Mouse (Mus musculus): ENCODE results near the gene Uhrf1bp1l. TPM values are rescaled to one million over a fixed set of nuclear protein-coding genes. Genes with fewer than 3 reads are reported as not detected.

Uhrf1bp1l gene
- total RNA-seq, 2 experiments from 2014 or later = 31.8 to 62.9 TPM

DNA sequence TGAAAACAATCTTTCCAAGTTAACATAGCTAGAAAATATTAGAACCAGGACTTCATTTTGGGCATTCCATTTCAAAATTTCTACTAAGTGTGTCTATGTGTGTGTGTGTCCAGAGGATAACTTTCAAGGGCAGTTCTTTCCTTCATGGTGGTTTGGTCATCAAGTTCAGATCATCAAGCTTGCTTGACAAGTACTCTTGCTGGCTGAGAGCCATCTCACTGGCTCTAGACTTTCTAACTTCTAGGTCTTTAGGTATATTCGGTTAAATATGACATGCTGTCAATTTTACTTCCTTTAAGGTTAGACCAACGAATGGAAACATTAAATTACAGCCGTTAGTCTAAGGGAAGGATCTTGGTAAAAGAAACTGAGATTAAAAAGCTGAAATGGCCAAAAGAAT, 450 bp upstream of the Uhrf1bp1l start:
- ATAC-seq (replicated peaks; ENCODE audit: poor library complexity) = no peak

DNA sequence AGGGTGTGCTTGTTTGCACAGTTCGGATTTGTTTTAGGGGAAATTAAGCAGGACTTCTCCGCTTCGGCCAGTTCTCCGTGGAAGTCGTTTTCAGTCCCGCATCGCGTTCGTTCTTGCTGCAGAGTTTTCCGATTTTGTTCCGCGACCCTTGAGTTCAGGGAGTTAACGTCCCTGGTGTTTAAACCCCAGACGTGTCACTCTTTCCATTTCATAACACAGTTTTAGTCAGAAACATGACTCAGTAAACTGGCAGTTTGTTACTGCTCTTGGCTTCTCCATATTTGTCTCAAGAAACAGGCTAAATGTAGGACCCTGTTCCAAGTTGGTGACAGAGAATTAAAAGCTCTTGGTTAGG, 852 bp downstream of the Uhrf1bp1l start:
- peak; percentile 32 for ATAC-seq (replicated peaks; ENCODE audit: poor library complexity)

DNA sequence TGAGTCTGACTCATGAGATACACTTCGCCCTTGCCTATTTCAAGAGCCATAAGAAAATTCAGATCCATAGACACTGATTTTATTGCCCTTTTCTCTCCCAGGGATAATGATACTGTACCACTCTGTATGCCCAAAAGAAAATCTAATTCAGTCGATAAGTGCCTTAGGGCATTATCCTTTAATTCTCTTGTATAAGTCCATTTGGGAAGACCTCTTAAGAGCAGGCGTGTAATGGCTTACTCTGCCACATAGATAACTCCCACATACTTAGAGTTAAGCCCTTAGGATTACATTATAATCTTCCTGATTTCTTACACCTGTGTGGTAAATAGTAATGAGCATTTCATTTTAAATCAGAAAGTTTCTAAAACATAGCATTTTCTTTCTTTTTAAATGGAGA, 1.8 kb downstream of the Uhrf1bp1l start:
- no peak for ATAC-seq (replicated peaks; ENCODE audit: poor library complexity)

DNA sequence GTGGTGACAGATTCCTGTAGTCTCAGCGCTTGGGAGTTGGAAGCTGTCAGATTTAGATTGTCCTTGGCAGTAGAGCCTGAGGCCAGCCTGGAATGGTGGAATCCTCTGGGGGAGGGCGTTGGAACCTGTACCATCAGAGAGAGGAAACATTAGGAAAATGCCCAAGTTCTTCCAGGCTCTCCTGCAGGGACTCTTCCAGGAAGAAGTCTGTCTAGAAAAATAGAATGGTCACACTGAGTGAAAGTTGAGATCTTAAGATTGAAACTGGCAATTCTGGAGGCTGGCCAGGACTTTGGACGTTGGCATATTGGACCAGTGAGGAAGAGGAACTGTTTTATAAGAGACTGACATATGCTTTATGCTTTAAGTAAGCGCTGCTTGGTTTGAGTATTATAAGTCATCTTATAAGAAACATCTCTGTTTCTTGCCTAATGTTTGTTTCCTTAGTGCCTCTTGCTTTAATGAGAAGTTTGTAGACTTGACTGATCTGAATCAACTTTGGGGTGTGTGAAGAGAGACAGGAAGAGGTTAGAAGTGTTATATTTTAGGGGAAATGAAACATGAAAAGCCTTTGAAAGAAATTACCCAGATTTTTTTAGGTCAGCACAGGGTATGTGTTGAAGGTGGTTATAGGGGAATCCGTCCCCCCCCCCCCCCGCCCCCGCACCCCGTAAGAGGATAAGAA, 2.6 kb downstream of the Uhrf1bp1l start:
- peak; percentile 7; the same call in 1 of the 2 replicates for ATAC-seq (replicated peaks; ENCODE audit: poor library complexity)

DNA sequence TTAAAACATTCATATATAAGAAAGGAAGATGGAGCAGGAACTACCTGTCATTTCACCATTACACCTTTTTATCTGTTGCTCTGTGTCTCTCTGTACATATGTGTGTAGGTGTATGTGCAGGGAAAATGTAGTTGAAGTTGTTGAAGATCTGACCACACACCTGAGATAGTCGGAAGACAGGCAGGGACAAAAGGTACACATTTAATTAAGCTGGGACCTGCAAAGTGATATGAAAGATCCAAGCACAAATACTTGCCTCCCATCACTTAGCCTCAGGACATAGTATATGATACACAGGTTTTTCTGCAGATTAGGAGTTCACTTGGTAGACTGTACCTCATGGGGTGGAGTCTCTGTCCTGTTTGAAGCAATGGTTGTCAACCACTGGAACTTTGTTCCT, 3.1 kb downstream of the Uhrf1bp1l start:
- ATAC-seq (replicated peaks; ENCODE audit: poor library complexity) = no peak

DNA sequence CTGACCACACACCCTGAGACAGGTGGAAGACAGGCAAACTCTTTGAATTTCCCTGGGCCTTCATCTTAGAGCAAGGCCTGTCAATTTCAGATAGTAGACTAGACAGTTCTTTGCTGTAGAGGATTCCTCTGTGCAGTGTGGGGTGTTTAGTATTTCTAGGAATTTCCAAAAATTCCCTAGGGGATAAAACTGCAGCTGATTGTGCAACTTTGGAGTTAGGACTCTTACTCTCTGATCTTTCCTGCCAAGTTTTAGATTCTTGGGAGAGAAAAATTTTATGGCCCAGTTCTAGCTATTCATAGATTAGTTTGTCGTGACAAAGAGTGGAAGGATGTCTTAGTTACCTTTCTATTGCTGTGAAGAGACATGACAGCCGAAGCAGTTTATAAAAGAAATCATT, 3.8 kb downstream of the Uhrf1bp1l start:
- ATAC-seq (replicated peaks; ENCODE audit: poor library complexity) = no peak

DNA sequence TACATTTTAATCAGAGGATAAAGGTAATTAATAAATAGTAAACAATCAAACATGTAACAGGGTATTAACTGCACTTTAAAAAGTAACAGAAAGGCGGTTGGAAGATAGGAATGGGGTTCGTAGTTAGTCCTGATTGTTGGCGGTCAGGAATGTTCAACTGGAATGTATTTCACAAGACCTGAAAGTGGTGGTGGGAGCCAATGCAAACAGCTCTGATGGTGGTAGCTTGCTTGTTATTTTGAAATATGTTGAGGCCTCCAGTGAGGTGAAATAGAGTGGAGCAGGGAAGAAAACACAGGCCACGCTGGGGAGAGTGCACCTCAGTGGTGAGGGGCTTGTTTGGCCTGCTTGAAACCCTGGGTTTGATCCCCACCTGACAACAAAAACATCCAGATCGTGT, 6.3 kb downstream of the Uhrf1bp1l start:
- no peak for ATAC-seq (replicated peaks; ENCODE audit: poor library complexity)

DNA sequence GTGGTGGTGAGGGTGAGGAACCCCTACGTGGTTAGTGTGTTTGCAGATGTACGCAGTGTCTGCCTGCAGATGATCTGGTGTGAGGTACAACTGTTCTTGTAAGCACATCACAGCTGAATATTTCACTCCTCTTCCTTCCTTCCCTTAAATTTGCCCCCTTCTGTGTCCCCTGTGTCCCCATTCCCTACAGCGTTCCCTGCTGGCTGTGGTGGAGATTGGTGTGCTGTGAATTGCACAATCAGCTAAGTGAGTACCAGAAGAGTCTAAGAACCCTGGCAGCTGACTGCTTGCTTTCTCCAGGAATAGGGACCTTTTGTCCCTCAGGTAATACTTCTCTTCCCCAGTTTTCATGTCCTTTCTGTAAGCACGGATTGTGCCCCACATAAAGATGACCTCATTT, 10.4 kb downstream of the Uhrf1bp1l start:
- ATAC-seq (replicated peaks; ENCODE audit: poor library complexity) = peak; percentile 52

DNA sequence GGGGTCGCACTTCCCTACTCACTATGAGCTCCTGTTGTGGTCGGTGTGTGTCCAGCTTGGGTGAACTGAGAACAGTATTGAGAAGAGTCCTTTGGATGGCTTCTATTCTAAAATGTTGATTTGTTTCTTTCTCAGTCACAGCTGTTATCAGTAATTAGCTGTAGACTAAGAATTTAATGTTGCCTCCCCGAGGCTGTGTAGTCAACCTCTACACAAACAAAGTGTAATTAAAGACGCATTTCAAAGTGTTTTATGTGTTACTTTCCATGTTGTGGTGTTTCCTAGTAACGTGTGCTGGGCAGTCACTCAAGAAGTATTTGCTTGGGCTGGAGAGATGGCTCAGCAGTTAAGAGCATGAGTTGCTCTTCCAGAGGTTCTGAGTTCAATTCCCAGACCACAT, 16.0 kb downstream of the Uhrf1bp1l start:
- no peak for ATAC-seq (replicated peaks; ENCODE audit: poor library complexity)

DNA sequence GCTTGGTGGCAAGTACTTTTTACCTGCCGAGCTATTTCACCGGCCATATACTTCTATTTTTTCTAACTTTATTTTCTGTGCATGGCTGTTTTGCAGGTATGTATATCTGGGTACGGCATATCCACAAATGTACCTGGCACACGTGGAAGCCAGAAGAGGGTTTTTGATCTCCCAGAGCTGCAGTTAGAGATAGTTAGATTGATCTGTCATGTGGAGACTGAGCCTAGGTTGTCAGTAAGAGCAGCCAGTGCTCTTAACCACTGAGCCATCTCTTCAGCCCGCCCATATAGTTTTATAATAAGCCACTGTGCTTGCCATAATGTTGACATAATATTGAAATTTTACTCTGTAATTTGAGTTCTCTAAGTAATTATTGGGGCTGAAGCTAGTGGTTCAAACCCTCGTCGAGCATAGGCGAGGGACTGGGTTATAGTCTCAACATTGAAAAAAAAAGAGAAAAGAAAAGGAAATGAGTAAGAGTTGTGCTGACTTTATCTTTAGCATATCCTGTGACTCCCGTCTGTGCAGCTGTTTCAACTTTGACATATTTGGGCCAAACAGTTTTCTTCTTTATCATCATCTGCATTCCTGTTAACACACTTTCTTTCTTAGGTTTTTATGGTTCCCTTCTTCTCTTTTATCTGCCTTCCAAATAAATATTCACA, 19.8 kb downstream of the Uhrf1bp1l start:
- ATAC-seq (replicated peaks; ENCODE audit: poor library complexity) = peak; percentile 32

DNA sequence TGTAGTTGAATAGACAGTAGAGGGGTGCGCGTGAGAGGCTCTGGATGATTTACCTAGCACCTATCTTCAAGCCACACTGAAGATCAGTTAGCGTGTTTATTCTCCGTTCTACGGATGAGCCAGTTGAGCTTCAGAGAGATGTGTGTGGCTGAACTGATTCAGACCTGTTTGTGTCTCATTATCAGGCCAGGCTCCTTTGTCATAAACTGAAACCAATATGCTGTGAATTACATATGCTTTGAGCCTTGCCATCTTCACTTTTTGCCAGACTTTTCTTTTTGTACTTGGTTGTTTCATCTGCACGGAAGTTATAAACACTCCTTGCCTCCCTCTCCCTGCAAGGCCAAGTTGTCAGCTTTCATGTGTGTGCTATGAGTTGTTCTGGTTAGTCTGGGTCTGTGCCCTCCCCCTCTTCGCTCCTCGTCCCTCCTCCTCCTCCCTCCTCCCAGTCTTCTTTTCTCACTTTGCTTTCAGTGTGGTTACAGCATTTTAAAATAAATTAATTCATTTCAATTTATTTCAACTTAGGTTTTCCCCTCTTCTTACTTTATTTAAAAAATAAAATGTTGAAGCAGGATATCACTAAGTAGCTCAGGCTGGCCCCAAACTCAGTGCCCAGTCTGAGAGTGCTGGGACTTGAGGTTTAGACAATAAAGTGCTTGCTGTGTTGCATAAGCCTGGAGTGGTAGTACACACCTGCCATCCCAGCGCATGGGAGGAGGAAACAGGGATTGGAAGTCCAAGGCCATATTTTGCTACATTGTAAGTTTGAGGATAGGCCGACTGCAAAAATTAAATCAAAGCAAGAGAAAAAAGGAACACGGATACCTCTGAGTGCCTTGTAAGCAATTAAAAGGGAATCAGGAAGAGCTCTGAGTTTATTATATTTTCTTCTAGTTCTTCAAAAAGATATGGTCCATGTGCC, 21.3 kb downstream of the Uhrf1bp1l start:
- ATAC-seq (replicated peaks; ENCODE audit: poor library complexity) = peak; percentile 11; the same call in 1 of the 2 replicates

DNA sequence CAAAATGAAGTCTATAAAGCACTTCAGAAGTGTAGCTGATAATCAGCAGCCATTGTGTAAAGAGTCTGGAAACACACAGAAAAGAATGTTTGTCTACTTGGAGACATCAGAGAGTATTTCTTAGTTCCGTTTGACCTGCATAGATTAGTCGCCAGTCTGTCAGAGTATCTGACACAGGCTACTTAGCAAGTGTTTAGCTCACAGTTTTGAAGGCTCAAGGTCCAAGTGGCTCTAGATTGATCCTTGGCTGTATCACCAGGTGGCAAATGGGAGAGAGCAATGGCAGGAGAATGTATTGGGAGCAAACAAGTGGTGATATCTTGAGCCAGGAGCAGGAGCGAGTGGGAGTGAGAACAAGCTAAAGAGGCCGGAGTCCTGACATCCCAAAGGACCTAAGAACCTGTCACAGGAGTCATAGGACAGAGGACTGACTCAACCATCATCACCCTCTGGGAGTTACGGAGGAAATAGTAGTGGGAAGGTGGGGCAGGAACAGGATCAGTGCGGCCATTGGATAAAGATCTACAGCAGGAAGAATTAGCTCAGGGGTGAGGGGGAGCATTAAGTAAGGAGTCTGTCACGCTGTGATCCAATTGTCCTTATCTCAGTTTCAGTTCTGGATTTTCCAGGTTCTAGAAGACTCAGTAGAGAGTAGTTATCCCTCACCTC, 23.7 kb downstream of the Uhrf1bp1l start:
- no peak for ATAC-seq (replicated peaks; ENCODE audit: poor library complexity)

DNA sequence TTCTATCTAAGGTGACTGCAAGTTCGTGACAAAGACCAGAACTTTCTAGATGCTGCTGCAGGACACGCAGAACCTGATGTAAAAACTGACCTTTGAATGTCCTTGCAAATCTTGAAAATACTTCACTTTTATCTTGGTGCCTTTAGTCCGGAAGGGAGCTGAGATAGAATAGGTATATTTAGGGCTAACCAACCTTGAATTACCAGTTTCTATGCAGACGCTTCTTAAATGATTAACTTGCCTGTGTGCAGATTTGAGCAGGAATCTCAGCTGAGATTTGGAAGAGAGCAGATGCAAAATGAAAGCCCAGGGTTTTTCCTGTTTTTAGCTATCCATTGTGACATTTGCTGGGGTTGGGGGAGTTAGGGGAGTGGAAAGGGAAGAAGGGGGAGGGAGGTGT, 24.3 kb downstream of the Uhrf1bp1l start:
- ATAC-seq (replicated peaks; ENCODE audit: poor library complexity) = no peak

DNA sequence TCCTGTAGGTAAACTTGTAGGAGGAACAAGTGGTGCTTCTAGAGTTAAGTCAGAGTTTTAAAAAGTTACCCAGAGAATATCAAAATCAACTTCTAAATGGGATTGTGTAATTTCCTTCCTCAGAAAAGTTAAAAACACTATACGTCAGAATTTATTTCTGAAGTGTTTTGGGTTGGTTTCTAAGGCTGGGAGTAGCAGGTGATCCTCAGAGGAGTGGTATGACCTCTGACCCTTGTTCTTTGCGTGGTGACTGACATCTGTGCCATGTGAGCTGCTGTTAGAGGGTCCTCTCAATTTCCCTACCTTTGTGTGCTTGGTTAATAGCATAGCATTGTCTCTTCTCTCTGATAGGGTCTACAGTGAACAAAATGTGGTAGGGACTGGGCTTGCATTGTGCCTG, 27.1 kb downstream of the Uhrf1bp1l start:
- peak; percentile 45 for ATAC-seq (replicated peaks; ENCODE audit: poor library complexity)

DNA sequence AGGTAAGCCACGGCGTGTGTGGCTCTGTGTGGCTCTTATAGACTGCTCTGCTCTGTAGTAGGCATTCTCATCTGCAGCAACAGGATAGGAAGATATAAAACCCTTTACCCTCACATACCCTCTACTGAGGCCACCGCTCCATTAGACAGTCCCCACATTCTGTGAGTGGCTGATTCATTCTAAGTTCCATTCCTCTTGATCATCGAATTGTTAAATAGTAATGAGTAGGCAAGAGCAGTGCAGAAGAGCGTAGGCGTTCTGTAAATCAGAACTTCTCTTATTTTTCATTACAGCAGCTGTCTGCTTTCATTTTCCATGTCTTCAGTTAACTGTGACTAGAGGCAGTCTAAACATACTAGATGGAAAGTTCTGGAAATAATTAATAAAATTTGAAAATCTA, 31.2 kb downstream of the Uhrf1bp1l start:
- ATAC-seq (replicated peaks; ENCODE audit: poor library complexity) = no peak

DNA sequence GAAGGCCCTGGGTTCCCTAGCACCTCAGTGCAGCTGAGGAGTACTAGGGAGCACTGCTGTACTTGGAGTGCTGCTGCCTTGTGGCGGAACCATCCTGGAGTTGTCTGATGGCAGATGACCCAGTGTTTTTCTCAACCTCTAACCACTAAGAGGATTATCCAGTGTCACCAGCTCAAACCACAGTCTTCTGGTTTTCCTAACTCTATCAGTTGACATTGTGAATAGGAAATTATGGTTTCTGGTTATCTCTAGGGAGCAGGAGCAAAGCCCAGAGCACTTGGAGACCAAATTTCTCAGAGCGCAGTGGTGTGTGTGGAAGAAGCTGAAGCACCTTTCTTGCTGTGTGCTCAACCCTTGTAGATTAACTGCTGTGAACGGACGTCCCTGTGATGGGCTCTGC, 47.1 kb downstream of the Uhrf1bp1l start:
- ATAC-seq (replicated peaks; ENCODE audit: poor library complexity) = peak; percentile 96

DNA sequence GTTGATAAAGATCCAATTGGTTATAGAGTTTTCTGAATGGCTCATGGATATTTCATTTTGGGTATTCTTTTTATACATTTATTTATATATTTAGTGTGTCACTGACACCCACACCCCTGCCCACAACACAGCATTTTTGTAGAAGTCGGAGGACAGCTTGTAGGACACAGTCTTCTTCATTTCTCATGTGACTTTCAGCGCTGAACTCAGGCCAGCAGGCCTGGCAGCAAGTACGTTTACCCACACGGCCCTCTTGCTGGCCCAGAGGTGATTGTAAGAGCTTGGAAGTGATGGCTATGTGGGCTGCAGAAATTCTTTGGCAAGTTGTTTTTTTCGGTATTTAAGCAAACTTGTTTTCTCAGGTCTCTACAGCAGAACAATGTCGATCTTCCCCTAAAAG, 49.3 kb downstream of the Uhrf1bp1l start:
- no peak for ATAC-seq (replicated peaks; ENCODE audit: poor library complexity)

DNA sequence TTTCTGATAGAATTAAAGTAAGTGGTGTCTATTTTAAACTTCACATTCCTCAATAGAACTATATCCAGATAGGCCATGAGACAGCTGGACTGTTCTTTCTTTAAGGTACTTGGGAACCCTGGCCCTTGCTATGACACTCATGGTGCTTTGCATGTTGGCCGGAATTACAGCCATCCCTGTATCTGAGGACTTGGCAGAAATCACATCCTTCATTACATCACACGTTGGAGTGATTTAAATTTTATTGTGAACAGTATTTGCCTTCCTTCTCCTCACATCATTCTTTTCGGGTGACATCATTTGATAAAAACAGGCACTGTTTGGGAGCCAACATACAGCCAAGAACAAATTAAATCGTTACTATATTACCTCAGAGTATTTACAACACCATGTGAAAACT, 74.4 kb downstream of the Uhrf1bp1l start:
- ATAC-seq (replicated peaks; ENCODE audit: poor library complexity) = no peak

DNA sequence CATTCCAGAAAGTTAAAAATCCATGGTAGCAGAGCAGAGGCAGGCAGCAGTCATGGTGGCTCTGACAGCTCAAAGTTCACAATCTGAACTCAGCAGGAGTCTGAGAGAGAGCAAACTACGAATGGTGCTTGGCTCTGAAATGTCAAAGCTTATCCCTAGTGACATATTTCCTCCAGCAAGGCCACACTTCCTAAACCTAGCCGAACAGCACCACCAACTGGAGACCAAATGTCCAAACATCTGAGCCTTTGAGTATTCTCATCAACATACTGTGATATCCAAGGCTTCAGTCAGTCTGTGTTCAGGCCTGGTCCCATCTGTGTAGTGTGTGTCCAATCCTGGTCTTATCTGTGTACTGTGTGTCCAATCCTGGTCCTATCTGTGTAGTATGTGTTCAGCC, 79.1 kb downstream of the Uhrf1bp1l start:
- ATAC-seq (replicated peaks; ENCODE audit: poor library complexity) = peak; percentile 98

DNA sequence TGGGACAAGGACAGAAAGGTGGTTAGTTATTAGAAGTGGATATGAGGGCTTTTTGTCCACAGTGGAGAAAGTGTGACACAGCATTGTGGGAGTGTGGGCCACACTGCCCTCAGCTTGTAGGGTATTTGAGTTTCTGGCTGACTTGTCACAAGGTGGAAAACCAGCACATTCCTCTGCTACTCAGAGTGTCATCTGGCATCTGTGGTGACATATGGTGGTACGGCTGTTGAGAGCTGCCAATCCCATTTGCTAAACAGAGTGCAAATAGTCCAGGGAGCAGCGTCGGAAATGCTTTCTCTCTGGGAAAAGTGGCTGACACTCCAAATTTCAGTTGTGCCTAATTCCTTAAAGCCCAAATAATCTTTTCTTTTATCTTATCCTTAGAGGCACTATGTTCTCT, 82.1 kb downstream of the Uhrf1bp1l start:
- ATAC-seq (replicated peaks; ENCODE audit: poor library complexity) = no peak

DNA sequence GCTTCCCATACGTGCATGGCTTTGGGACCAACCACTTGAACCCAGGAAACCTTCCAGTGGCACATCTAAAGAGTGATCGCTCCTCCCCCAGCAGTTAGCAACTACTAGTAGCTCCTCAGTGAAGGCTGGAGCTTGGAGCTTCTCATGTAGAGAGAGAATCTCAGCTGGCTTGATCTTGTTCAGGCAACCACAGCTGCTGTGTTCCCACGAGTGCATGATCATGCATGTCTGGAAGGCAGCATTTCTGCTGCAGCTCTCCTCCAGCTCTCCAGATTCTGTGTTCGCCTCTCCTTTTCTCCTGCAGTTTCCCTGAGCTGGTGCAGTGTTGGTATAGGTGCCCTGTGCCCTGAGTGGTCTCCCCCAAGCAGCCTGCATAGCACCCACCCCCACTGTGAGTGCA, 87.5 kb downstream of the Uhrf1bp1l start:
- ATAC-seq (replicated peaks; ENCODE audit: poor library complexity) = 0 out of 2 replicates have a peak, but pooled peaks have one; percentile 26
